Mouse (Mus musculus) liver, embryonic 14.5 days (tissue): ENCODE measurements around the gene D930048N14Rik. TPM values are rescaled to one million over a fixed set of nuclear protein-coding genes. Genes with fewer than 3 reads are reported as not detected.

Source experiments
- ATAC-seq: fragments of 200-750 bp; cut with Nextera tagmentation; 2 replicates; pipeline ENCODE4 v1.8.0; 2017; ENCODE audit warnings: moderate number of reproducible peaks, mild to moderate bottlenecking, moderate library complexity; ENCODE audit not compliant: insufficient read depth
- DNase-seq, 3 experiments: peaks; one replicate each; pipeline ENCODE4 v3.0.0-alpha.2; 2012 to 2013; ENCODE audit warnings: low read depth in 3 of 3, low spot score in 3 of 3
- H3K27ac ChIP-seq: fragments of 300-500 bp; sonication (generic); 2 replicates; pipeline ENCODE4 v1.5.1; 2014; ENCODE audit warnings: moderate library complexity, mild to moderate bottlenecking, control low read depth, inconsistent platforms
- H3K27me3 ChIP-seq: fragments of 300-500 bp; sonication (generic); 2 replicates; pipeline ENCODE4 v1.6.1; 2014; ENCODE audit warnings: mild to moderate bottlenecking, low read length, moderate library complexity; ENCODE audit not compliant: control insufficient read depth, insufficient read depth
- H3K36me3 ChIP-seq: fragments of 300-500 bp; sonication (generic); replicated peaks from 2 replicates; pipeline ENCODE4 v1.6.1; 2014; ENCODE audit warnings: low read depth; ENCODE audit not compliant: control insufficient read depth, insufficient read depth
- H3K4me1 ChIP-seq, 2 experiments: fragments of 200-500 bp in 1 of 2; fragments of 300-500 bp in 1 of 2; sonication (generic) in 1 of 2; replicated peaks; 2 replicates each; pipeline ENCODE4 v1.6.1; 2012 to 2014; ENCODE audit warnings: antibody characterized with exemption in 1 of 2, inconsistent platforms in 1 of 2, low read length in 1 of 2; ENCODE audit not compliant: control insufficient read depth in 2 of 2, insufficient read depth in 2 of 2
- H3K4me2 ChIP-seq: fragments of 300-500 bp; sonication (generic); 2 replicates; pipeline ENCODE4 v1.6.1; 2014; ENCODE audit warnings: low read depth, mild to moderate bottlenecking, control low read depth, moderate library complexity
- H3K4me3 ChIP-seq, 2 experiments: fragments of 200-500 bp in 1 of 2; fragments of 300-500 bp in 1 of 2; sonication (generic) in 1 of 2; 2 replicates each; pipeline ENCODE4 v1.5.1; 2012 to 2014; ENCODE audit warnings: low read depth in 2 of 2, low read length in 2 of 2, mild to moderate bottlenecking in 2 of 2, control low read depth in 1 of 2, inconsistent platforms in 1 of 2, moderate library complexity in 1 of 2; ENCODE audit not compliant: insufficient read depth in 1 of 2
- H3K9ac ChIP-seq: fragments of 300-500 bp; sonication (generic); replicated peaks from 2 replicates; pipeline ENCODE4 v1.6.1; 2014; ENCODE audit warnings: mild to moderate bottlenecking, control low read depth, moderate library complexity
- H3K9me3 ChIP-seq: fragments of 300-500 bp; sonication (generic); 2 replicates; pipeline ENCODE4 v1.6.1; 2016; ENCODE audit warnings: low read length, mixed read lengths; ENCODE audit not compliant: control insufficient read depth
- CTCF ChIP-seq: IDR thresholded peaks from 2 replicates; pipeline ENCODE4 v1.5.1; 2016; ENCODE audit warnings: antibody characterized with exemption, low read depth, control low read depth
- EP300 ChIP-seq: IDR thresholded peaks from 2 replicates; pipeline ENCODE4 v1.6.1; 2016; ENCODE audit warnings: antibody characterized with exemption, low read depth
- WGBS: fragments of 180-500 bp; shearing (Covaris S2); extraction: QIAGEN DNeasy Blood & Tissue Kit; methylation state at CpG from one replicate; pipeline ENCODE4 v1.1.7; 2014; ENCODE audit not compliant: insufficient replicate concordance; 5-methylcytosine and 5-hydroxymethylcytosine counted together
- polyA plus RNA-seq, 2 experiments: library from polyadenylated mRNA; depleted of rRNA in 1 of 2; stranded (reverse) in 1 of 2; unstranded in 1 of 2; fragments of >200 nt; fragmentation: Nextera tagmentation in 1 of 2; extraction: Ambion mirVana in 1 of 2; gene quantifications; 2 replicates each; pipeline versions ENCODE4 v1.2.1 to v1.2.3; 2012 to 2014

The D930048N14Rik gene
- polyA plus RNA-seq (2012; rRNA removed) (1.0 TPM in 2 replicates), polyA plus RNA-seq (2014; fragmentation: Nextera tagmentation; extraction: Ambion mirVana) (0.28 TPM in 2 replicates)

DNA sequence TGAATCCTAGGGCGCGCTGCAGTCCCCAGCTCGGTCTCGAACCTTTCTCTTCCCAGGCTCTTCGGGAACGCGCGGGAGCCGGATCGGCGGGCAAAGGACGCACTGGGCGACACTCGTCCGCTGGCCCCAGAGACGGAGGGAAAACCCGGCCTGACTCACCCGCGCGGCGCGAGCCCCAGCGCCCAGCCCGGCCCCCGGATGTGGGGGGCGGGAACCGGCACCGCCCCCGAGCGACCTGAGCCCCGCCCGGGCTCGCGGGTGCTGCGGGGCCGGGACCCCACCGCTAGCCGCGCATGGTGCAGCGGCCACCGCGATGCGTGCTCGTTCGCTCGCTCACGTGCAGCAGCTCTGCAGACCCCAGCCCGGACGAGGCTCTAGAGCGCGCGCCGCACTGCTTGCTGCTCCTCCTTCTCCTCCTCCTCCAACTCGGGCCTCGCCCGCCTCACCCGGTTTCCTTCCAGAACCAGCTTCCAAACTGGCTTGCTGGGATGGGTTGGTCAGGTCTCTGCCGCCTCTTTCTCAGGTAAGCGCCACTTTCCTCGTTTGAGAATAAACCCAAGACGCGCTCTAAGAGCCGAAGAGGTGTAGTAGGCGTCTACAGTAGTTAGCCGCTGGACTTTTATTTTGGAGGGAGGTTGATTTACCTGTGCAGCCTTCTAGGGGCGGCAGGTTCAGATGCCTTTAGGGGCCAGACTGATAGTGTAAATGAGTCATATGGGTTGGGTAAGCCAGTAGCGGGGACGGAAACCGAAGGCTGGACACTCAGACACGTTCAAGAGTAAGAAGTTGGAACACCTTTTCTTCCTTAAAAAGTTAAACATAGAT is at the start of gene D930048N14Rik, which contains the start of gene N4bp3:
Gene D930048N14Rik, plus strand, starts transcription at position 264 of the 825 bp plus-strand sequence.
Gene N4bp3, minus strand, starts transcription at position 152 of the 825 bp plus-strand sequence.
- TF ChIP-seq CTCF (no peak), EP300 (no peak)
- H3K4me2 ChIP-seq, result peak within 1 kb of the TSS; percentile 69
- 0 out of 4 replicates have a peak, but pooled peaks cover 0 to 2% of the 10 kb centered on the region in 2 experiments for H3K4me1 ChIP-seq
- no peak for DNase-seq
- no peaks in the 10 kb centered on the region for H3K36me3 ChIP-seq
- H3K27me3 ChIP-seq, result peaks cover 26% of the 10 kb centered on the region
- no peaks in the 10 kb centered on the region for H3K9me3 ChIP-seq
- peak within 1 kb of the TSS; percentile 54 to 58 for H3K4me3 ChIP-seq
- no peak within 1 kb of the TSS for H3K27ac ChIP-seq
- ATAC-seq, result peak; percentile 68
- peak within 1 kb of the TSS; percentile 15; the same call in 1 of the 2 replicates for H3K9ac ChIP-seq
- under 1% methylated on average over 60 of the region's 70 CpGs for WGBS

DNA sequence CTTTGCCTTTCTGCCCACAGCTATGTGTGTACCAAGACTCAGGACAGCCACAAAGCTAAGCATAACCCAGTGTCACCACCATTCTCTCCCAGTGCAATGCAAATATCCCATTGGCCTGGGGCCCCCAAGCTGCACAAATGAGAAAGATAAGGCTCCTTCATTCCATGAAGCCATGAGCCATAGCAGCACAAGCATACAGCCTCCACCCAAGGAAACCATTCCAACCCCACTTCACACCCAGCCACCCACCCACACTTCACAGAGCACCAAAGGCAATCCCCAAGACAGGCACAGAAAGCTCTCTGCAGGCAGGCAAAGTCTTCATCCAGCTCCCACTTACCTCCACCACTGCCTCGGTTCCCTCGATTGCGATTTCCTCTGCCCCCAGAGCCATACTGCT is 48.5 kb upstream of the D930048N14Rik start:
- no peak for ATAC-seq
- H3K9ac ChIP-seq, result peak overlapping the region; percentile 3; the same call in 1 of the 2 replicates
- H3K27ac ChIP-seq, result no peak overlapping the region
- H3K4me3 ChIP-seq, result no peak overlapping the region
- no peaks in the 10 kb centered on the region for H3K27me3 ChIP-seq
- H3K4me1 ChIP-seq, result peaks cover 1 to 6% of the 10 kb centered on the region in 2 experiments
- H3K9me3 ChIP-seq, result no peaks in the 10 kb centered on the region
- no peak overlapping the region for H3K4me2 ChIP-seq
- no peak for DNase-seq
- WGBS, result 78% methylated on average over 3 of the region's 3 CpGs
- TF ChIP-seq CTCF (no peak), EP300 (no peak)
- peaks cover 84% of the 10 kb centered on the region for H3K36me3 ChIP-seq

DNA sequence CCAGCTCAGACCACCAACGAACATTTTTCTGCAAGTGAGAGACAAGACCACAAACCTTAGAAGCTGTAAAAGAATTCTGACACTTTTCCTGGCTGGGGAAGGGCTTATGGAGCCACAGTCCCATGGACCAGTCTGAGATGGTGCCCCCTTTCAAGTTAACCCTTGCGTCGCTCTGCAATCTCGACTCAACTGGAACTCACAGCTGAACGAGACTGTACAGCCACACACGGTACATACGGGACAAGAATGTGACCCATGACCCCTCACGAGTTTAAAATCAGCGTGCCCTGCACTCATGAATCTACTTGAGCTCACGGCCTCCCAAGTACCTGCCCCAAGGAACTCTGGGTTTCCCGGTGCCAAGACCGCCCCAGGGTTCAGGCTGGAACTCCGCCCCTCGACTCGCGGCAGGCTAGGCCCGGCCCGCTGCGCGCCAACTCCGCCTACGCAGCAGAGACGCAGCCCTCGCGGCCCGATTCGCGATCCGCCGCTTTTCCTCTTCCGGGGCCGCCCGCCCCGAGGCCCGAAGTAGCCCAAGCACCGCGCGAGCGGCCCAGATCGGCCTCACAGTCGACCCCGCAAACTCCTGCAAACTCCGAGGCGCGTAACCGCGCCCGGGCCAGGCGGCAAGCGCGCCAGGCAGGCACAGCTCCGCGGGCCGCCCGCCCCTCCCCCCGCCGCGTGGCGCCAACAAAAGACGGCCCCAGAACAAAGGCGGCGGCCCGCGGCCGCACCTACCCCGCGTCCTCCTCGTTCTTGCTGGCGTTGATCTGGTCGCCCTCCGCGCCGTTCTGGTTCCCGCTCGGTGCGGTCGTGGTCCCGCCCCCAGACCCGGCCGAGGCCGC is 44.9 kb upstream of the D930048N14Rik start:
- H3K9me3 ChIP-seq, result no peaks in the 10 kb centered on the region
- WGBS, result under 1% methylated on average over 79 of the region's 81 CpGs
- peak overlapping the region; percentile 98 to 99 for H3K4me3 ChIP-seq
- peak overlapping the region; percentile 83 for H3K4me2 ChIP-seq
- H3K9ac ChIP-seq, result peak overlapping the region; percentile 97
- peaks cover 22 to 26% of the 10 kb centered on the region in 2 experiments for H3K4me1 ChIP-seq
- ATAC-seq (peak; percentile 66), DNase-seq (peak; percentile 73 to 80 (median 74))
- peaks cover 48% of the 10 kb centered on the region for H3K36me3 ChIP-seq
- no peaks in the 10 kb centered on the region for H3K27me3 ChIP-seq
- TF ChIP-seq EP300, result no peak
- no peak for TF ChIP-seq CTCF
- H3K27ac ChIP-seq, result peak overlapping the region; percentile 84

DNA sequence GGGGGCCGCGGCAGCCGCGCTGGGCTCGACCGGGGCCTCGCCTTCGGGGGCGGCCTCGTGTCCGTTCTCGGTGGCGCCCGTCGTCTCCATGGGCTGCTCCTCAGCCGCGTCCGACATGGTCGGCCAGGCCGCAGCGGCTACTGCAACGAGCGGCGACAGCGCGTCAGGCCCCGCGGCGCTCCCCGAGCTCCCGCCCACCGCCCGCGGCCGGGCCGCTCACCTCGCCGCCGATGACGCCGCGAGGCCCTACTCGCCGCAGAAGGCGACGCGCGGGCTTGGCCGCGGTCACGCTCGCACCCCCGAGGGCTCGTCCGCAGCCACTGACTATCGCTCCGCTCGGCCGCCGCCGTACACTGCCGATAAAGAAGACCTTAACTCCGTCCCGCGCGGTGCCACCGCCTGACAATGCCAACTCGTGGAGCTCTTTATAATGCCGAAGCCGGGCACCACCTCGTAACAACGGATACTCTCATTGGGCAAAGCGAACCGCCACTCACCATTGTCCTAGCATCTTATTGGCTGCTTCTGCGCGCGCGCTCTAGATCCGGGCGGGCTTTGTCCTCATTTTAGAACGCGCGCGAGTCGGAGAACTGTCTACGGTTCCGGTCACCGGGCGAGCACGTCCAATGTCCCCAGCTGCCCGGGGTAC is 44.2 kb upstream of the D930048N14Rik start, which contains the start of gene Hnrnpab:
Gene Hnrnpab, minus strand, starts transcription at position 401 of the 649 bp plus-strand sequence.
- H3K4me1 ChIP-seq, result peaks cover 22 to 26% of the 10 kb centered on the region in 2 experiments
- no peaks in the 10 kb centered on the region for H3K27me3 ChIP-seq
- under 1% methylated on average over 88 of the region's 91 CpGs for WGBS
- H3K9ac ChIP-seq, result peak within 1 kb of the TSS; percentile 97
- ATAC-seq, result peak; percentile 84
- H3K27ac ChIP-seq, result peak within 1 kb of the TSS; percentile 84
- H3K4me2 ChIP-seq, result peak within 1 kb of the TSS; percentile 83
- H3K9me3 ChIP-seq, result no peaks in the 10 kb centered on the region
- no peak for TF ChIP-seq CTCF
- TF ChIP-seq EP300, result no peak
- DNase-seq, result peak; percentile 95 to 96 (median 96)
- peaks cover 41% of the 10 kb centered on the region for H3K36me3 ChIP-seq
- peak within 1 kb of the TSS; percentile 98 to 99 for H3K4me3 ChIP-seq
